Mouse (Mus musculus): ENCODE data around the gene Abcc9. TPM values are rescaled to one million over a fixed set of nuclear protein-coding genes. Genes with fewer than 3 reads are reported as not detected.
A peak's percentile ranks its signal among the peaks of the same experiment; 100 is the strongest.

Gene Abcc9
- total and polyA plus RNA-seq, 2 experiments from 2014 or later = 21.0 to 108 TPM

GRCm38 (mm10) chr6:142701161-142701560 is 954 bp downstream of the Abcc9 start:
- WGBS = 27% methylated on average over 13 of the region's 13 CpGs
- ATAC-seq (ENCODE audit: insufficient read depth, low read depth) (peak; percentile 9; the same call in 1 of the 2 replicates), DNase-seq (ENCODE audit: low spot score) (no peak)
- peak overlapping the region; percentile 55 for H3K4me3 ChIP-seq (ENCODE audit: low read depth, low read length)
- peak overlapping the region; percentile 64 for H3K9ac ChIP-seq (replicated peaks; ENCODE audit: low read depth, low read length)
- H3K27ac ChIP-seq (ENCODE audit: low read depth) = peak overlapping the region; percentile 93
- H3K36me3 ChIP-seq (replicated peaks; ENCODE audit: control insufficient read depth, insufficient read depth, low read length) = peaks cover 14% of the 10 kb centered on the region
- peak overlapping the region; percentile 82 for H3K4me2 ChIP-seq (ENCODE audit: low read depth, low read length)
- peaks cover 23% of the 10 kb centered on the region for H3K4me1 ChIP-seq (ENCODE audit: control insufficient read depth, insufficient read depth)
- no peaks in the 10 kb centered on the region for H3K9me3 ChIP-seq (replicated peaks; ENCODE audit: control insufficient read depth, low read length)
- no peaks in the 10 kb centered on the region for H3K27me3 ChIP-seq (ENCODE audit: control insufficient read depth, insufficient read depth, low read length)
- TF ChIP-seq CTCF (IDR thresholded peaks at IDR 0.05; ENCODE audit: low read depth) = no peak
- TF ChIP-seq EP300 (IDR thresholded peaks at IDR 0.05; ENCODE audit: low read depth) = no peak

GRCm38 (mm10) chr6:142700753-142701152 is 1.4 kb downstream of the Abcc9 start:
- TF ChIP-seq CTCF (IDR thresholded peaks at IDR 0.05; ENCODE audit: low read depth) = no peak
- TF ChIP-seq EP300 (IDR thresholded peaks at IDR 0.05; ENCODE audit: low read depth) = no peak
- ATAC-seq (ENCODE audit: insufficient read depth, low read depth) = no peak
- H3K4me2 ChIP-seq (ENCODE audit: low read depth, low read length) = peak overlapping the region; percentile 82
- 31% methylated on average over 8 of the region's 8 CpGs for WGBS
- H3K9me3 ChIP-seq (replicated peaks; ENCODE audit: control insufficient read depth, low read length) = no peaks in the 10 kb centered on the region
- H3K27me3 ChIP-seq (ENCODE audit: control insufficient read depth, insufficient read depth, low read length) = no peaks in the 10 kb centered on the region
- H3K27ac ChIP-seq (ENCODE audit: low read depth) = peak overlapping the region; percentile 93
- no peak for DNase-seq (ENCODE audit: low spot score)
- peak overlapping the region; percentile 55 for H3K4me3 ChIP-seq (ENCODE audit: low read depth, low read length)
- H3K9ac ChIP-seq (replicated peaks; ENCODE audit: low read depth, low read length) = peak overlapping the region; percentile 64
- peaks cover 23% of the 10 kb centered on the region for H3K4me1 ChIP-seq (ENCODE audit: control insufficient read depth, insufficient read depth)
- peaks cover 18% of the 10 kb centered on the region for H3K36me3 ChIP-seq (replicated peaks; ENCODE audit: control insufficient read depth, insufficient read depth, low read length)

GRCm38 (mm10) chr6:142692085-142692484 is 10.0 kb downstream of the Abcc9 start:
- no peaks in the 10 kb centered on the region for H3K9me3 ChIP-seq (replicated peaks; ENCODE audit: control insufficient read depth, low read length)
- 0 out of 2 replicates have a peak overlapping the region, but pooled peaks have one; percentile 20 for H3K27ac ChIP-seq (ENCODE audit: low read depth)
- no peaks in the 10 kb centered on the region for H3K4me1 ChIP-seq (ENCODE audit: control insufficient read depth, insufficient read depth)
- TF ChIP-seq EP300 (IDR thresholded peaks at IDR 0.05; ENCODE audit: low read depth) (no peak), CTCF (IDR thresholded peaks at IDR 0.05; ENCODE audit: low read depth) (no peak)
- no peak overlapping the region for H3K4me3 ChIP-seq (ENCODE audit: low read depth, low read length)
- peaks cover 62% of the 10 kb centered on the region for H3K36me3 ChIP-seq (replicated peaks; ENCODE audit: control insufficient read depth, insufficient read depth, low read length)
- ATAC-seq (ENCODE audit: insufficient read depth, low read depth) (no peak), DNase-seq (ENCODE audit: low spot score) (no peak)
- no peak overlapping the region for H3K4me2 ChIP-seq (ENCODE audit: low read depth, low read length)
- no peak overlapping the region for H3K9ac ChIP-seq (replicated peaks; ENCODE audit: low read depth, low read length)
- no peaks in the 10 kb centered on the region for H3K27me3 ChIP-seq (ENCODE audit: control insufficient read depth, insufficient read depth, low read length)
- WGBS = 75% methylated on average over 5 of the region's 5 CpGs

- TF ChIP-seq CTCF (IDR thresholded peaks at IDR 0.05; ENCODE audit: low read depth) (no peak), EP300 (IDR thresholded peaks at IDR 0.05; ENCODE audit: low read depth) (peak; percentile 97)
- Histone ChIP-seq H3K27me3 (ENCODE audit: control insufficient read depth, insufficient read depth, low read length) (no peaks in the 10 kb centered on the region), H3K9ac (replicated peaks; ENCODE audit: low read depth, low read length) (no peak overlapping the region), H3K27ac (ENCODE audit: low read depth) (peak overlapping the region; percentile 90), H3K4me2 (ENCODE audit: low read depth, low read length) (no peak overlapping the region), H3K4me1 (ENCODE audit: control insufficient read depth, insufficient read depth) (no peaks in the 10 kb centered on the region), H3K4me3 (ENCODE audit: low read depth, low read length) (no peak overlapping the region), H3K9me3 (replicated peaks; ENCODE audit: control insufficient read depth, low read length) (no peaks in the 10 kb centered on the region), H3K36me3 (replicated peaks; ENCODE audit: control insufficient read depth, insufficient read depth, low read length) (peaks cover 62% of the 10 kb centered on the region)
- WGBS = 41% methylated on average over 11 of the region's 11 CpGs
- DNase-seq (ENCODE audit: low spot score) = peak; percentile 76
- ATAC-seq (ENCODE audit: insufficient read depth, low read depth) = peak; percentile 96
These were observed 12.4 kb downstream of the Abcc9 start for GRCm38 (mm10) chr6:142689673-142690072.

GRCm38 (mm10) chr6:142682985-142683691 is 19.0 kb downstream of the Abcc9 start:
- Histone ChIP-seq H3K27ac (ENCODE audit: low read depth) (peak overlapping the region; percentile 30), H3K4me2 (ENCODE audit: low read depth, low read length) (no peak overlapping the region), H3K4me3 (ENCODE audit: low read depth, low read length) (no peak overlapping the region), H3K27me3 (ENCODE audit: control insufficient read depth, insufficient read depth, low read length) (no peaks in the 10 kb centered on the region), H3K9ac (replicated peaks; ENCODE audit: low read depth, low read length) (no peak overlapping the region), H3K9me3 (replicated peaks; ENCODE audit: control insufficient read depth, low read length) (no peaks in the 10 kb centered on the region), H3K4me1 (ENCODE audit: control insufficient read depth, insufficient read depth) (peaks cover 9% of the 10 kb centered on the region), H3K36me3 (replicated peaks; ENCODE audit: control insufficient read depth, insufficient read depth, low read length) (peaks cover 56% of the 10 kb centered on the region)
- no peak for ATAC-seq (ENCODE audit: insufficient read depth, low read depth)
- TF ChIP-seq EP300 (IDR thresholded peaks at IDR 0.05; ENCODE audit: low read depth) (no peak), CTCF (IDR thresholded peaks at IDR 0.05; ENCODE audit: low read depth) (no peak)
- 56% methylated on average over 7 of the region's 7 CpGs for WGBS
- DNase-seq (ENCODE audit: low spot score) = no peak
